Comparison of ENCODE assay signal across 14 mouse cellular contexts in the genomic region with DNA sequence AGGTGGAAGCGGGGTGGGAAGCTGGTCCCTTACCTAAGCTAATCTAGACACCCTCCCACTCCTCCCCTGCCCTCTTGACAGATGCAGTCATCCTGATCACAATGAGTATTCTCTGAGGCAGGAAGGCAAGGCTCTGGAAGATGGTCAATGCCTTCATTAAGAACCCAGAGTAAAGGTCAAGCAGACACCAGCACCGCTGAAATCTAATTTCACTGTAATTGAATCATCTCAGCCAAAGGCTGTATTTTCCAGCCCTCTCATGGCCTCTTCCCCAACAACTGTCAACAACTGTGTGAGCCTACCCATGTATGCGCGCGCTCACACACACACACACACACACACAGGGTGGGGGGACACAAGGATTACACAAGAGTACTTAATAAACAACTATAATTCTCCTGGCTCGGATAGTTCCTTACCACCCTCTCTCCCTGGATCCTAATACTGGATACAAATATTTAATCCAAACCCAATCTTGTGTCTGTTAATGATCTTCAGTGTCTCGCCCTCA. TPM values are rescaled to one million over a fixed set of nuclear protein-coding genes. Genes with fewer than 3 reads are reported as not detected.
A peak's percentile ranks its signal among the peaks of the same experiment; 100 is the strongest.
DNase-seq lines count a peak whose midpoint lies in the region; ATAC-seq lines count a peak whose summit lies in the region.
"Had no signal": no experiment of that assay in that cellular context is flagged by ENCODE, and none has a peak within 500 bp of the region (broad histone marks: within the 10 kb centered on the region; RNA-seq: fewer than 3 reads in every experiment).

No protein-coding gene starts in this region.

- H3K27ac ChIP-seq in kidney, embryonic 16.5 days (ENCODE audit: low read length): 0 out of 2 replicates have a peak overlapping the region, but pooled peaks have one; percentile 15
- H3K27ac ChIP-seq: midbrain, embryonic 12.5 days had no signal

- H3K9me3 ChIP-seq in kidney, embryonic 16.5 days (ENCODE audit: low read length): no peaks in the 10 kb centered on the region
- H3K9me3 ChIP-seq: midbrain, embryonic 12.5 days had no signal

- no peak overlapping the region for H3K4me3 ChIP-seq in kidney, embryonic 16.5 days (ENCODE audit: low read length)

- no peak overlapping the region for H3K4me2 ChIP-seq in kidney, embryonic 16.5 days (replicated peaks; ENCODE audit: low read depth, low read length)

- H3K9ac ChIP-seq in kidney, embryonic 16.5 days (replicated peaks; ENCODE audit: low read length): no peak overlapping the region
- H3K9ac ChIP-seq: midbrain, embryonic 12.5 days had no signal

- peak; percentile 20 for DNase-seq in gastrocnemius, postnatal 25 days
- DNase-seq in gastrocnemius, postnatal 10 days: no peak
- peak; percentile 30 for DNase-seq in urinary bladder, postnatal 14 days (ENCODE audit: low spot score)
- no peak for DNase-seq in urinary bladder, adult 2 months (ENCODE audit: low spot score)
- DNase-seq in spleen, adult 12 weeks (ENCODE audit: low spot score): no peak
- no peak for DNase-seq in layer of hippocampus, adult 8-10 months (ENCODE audit: low spot score in 2 of 2)
- no peak for DNase-seq in lung, postnatal 25 days (ENCODE audit: low spot score)
- DNase-seq: adrenal gland, postnatal 14 days; lung, adult 18-20 months; thymus, postnatal 36 days had no signal

- H3K36me3 ChIP-seq in kidney, embryonic 16.5 days (ENCODE audit: insufficient read depth, low read length): no peaks in the 10 kb centered on the region
- H3K36me3 ChIP-seq: midbrain, embryonic 12.5 days had no signal

- H3K4me1 ChIP-seq in kidney, embryonic 16.5 days (ENCODE audit: insufficient read depth, low read length): peaks cover 31% of the 10 kb centered on the region

- ATAC-seq in kidney, embryonic 16.5 days (ENCODE audit: low FRiP score, low TSS enrichment): peak; percentile 53
- ATAC-seq: intestine, embryonic 16.5 days had no signal

- 60% methylated on average over 7 of the region's 7 CpGs for WGBS in kidney, embryonic 16.5 days

- H3K27me3 ChIP-seq in kidney, embryonic 16.5 days (ENCODE audit: insufficient read depth, low read length): 0 out of 2 replicates have a peak, but pooled peaks cover 5% of the 10 kb centered on the region
- H3K27me3 ChIP-seq: midbrain, embryonic 12.5 days had no signal

RNA-seq across cellular contexts. Expression of a gene that starts 1.3 kb away (rescaled TPM):
- total RNA-seq in gastrocnemius, postnatal 25 days (2021): 100 to 1,000 TPM in 1 of 2 experiments, 10 to 100 TPM in 1; 71.2 to 113 TPM
- total RNA-seq in gastrocnemius, postnatal 10 days (2021): 10 to 100 TPM; 80.3 to 88.6 TPM
- polyA plus RNA-seq in urinary bladder, adult 2 months (2012; rRNA removed): 161 and 189 TPM in 2 replicates
- 43.2 and 49.6 TPM in 2 replicates for polyA plus RNA-seq in kidney, embryonic 16.5 days (2015; fragmentation: Nextera tagmentation; extraction: Ambion mirVana)
- 1,000 to 10,000 TPM; 1,012 to 1,060 (median 1,025) TPM for total RNA-seq in layer of hippocampus, adult 8-10 months (2022)

RNA-seq across cellular contexts. Expression of a gene that starts 1.4 kb away (rescaled TPM):
- under 1 TPM in 1 of 2 experiments, not detected in 1; 0.23 TPM for total RNA-seq in gastrocnemius, postnatal 25 days (2021)
- total RNA-seq in gastrocnemius, postnatal 10 days (2021): not detected
- 0.07 TPM in 1 of 2 replicates, not detected in the other for polyA plus RNA-seq in urinary bladder, adult 2 months (2012; rRNA removed)
- 0.25 TPM in 1 of 2 replicates, not detected in the other for polyA plus RNA-seq in kidney, embryonic 16.5 days (2015; fragmentation: Nextera tagmentation; extraction: Ambion mirVana)
- under 1 TPM in 1 of 4 experiments, not detected in 3; 0.11 TPM for total RNA-seq in layer of hippocampus, adult 8-10 months (2022)
- polyA plus RNA-seq: intestine, embryonic 16.5 days; midbrain, embryonic 12.5 days had no signal

RNA-seq across cellular contexts. Expression of a gene that starts 42.3 kb away (rescaled TPM):
- 1 to 10 TPM in 1 of 2 experiments, under 1 TPM in 1; 0.97 to 1.6 TPM for total RNA-seq in gastrocnemius, postnatal 25 days (2021)
- total RNA-seq in gastrocnemius, postnatal 10 days (2021): 10 to 100 TPM; 32.9 to 48.1 TPM
- polyA plus RNA-seq in urinary bladder, adult 2 months (2012; rRNA removed): 0.90 and 1.2 TPM in 2 replicates
- 16.2 and 17.1 TPM in 2 replicates for polyA plus RNA-seq in kidney, embryonic 16.5 days (2015; fragmentation: Nextera tagmentation; extraction: Ambion mirVana)
- under 1 TPM in 2 of 4 experiments, not detected in 2; 0.13 to 0.19 TPM for total RNA-seq in layer of hippocampus, adult 8-10 months (2022)

RNA-seq across cellular contexts. Expression of a gene that starts 48.9 kb away (rescaled TPM):
- not detected for total RNA-seq in gastrocnemius, postnatal 25 days (2021)
- total RNA-seq in gastrocnemius, postnatal 10 days (2021): not detected
- polyA plus RNA-seq in urinary bladder, adult 2 months (2012; rRNA removed): 0.33 and 0.37 TPM in 2 replicates
- not detected in 2 replicates for polyA plus RNA-seq in kidney, embryonic 16.5 days (2015; fragmentation: Nextera tagmentation; extraction: Ambion mirVana)
- under 1 TPM; 0.12 to 0.36 (median 0.29) TPM for total RNA-seq in layer of hippocampus, adult 8-10 months (2022)
- total RNA-seq: adrenal gland, postnatal 14 days; heart, postnatal 36 days had no signal
- polyA plus RNA-seq: intestine, embryonic 16.5 days; midbrain, embryonic 12.5 days had no signal

Comparison
In these comparisons a context has a peak if more than half of its experiments do, and no peak if none do; other contexts are left out.
1. DNase-seq: peak in gastrocnemius, postnatal 25 days (single experiment) and urinary bladder, postnatal 14 days (single experiment); none in gastrocnemius, postnatal 10 days (single experiment), urinary bladder, adult 2 months (single experiment), spleen, adult 12 weeks (single experiment), layer of hippocampus, adult 8-10 months (0 of 2) and lung, postnatal 25 days (single experiment).
2. RNA of a gene that starts 42.3 kb away (total RNA-seq): 32.9 to 48.1 TPM in gastrocnemius, postnatal 10 days; 0.97 to 1.6 TPM in gastrocnemius, postnatal 25 days and 0.13 to 0.19 TPM in layer of hippocampus, adult 8-10 months; every median in the first group is over 10 times any median in the second.
3. RNA of a gene that starts 1.3 kb away (total RNA-seq): 1,012 to 1,060 TPM in layer of hippocampus, adult 8-10 months; 71.2 to 113 TPM in gastrocnemius, postnatal 25 days and 80.3 to 88.6 TPM in gastrocnemius, postnatal 10 days; every median in the first group is over 4 times any median in the second.